Mouse (Mus musculus) mammary gland, adult 2 months (tissue): ENCODE measurements around the gene Npy2r. TPM values are rescaled to one million over a fixed set of nuclear protein-coding genes. Genes with fewer than 3 reads are reported as not detected.

Experiments
- polyA plus RNA-seq: library from polyadenylated mRNA; depleted of rRNA; stranded (reverse); fragments of >200 nt; gene quantifications from 2 replicates; pipeline ENCODE4 v1.2.3, GENCODE M21; 2012; ENCODE audit warnings: low replicate concordance; rRNA removed

Npy2r gene
- 0.12 and 0.36 TPM in 2 replicates for polyA plus RNA-seq

DNA sequence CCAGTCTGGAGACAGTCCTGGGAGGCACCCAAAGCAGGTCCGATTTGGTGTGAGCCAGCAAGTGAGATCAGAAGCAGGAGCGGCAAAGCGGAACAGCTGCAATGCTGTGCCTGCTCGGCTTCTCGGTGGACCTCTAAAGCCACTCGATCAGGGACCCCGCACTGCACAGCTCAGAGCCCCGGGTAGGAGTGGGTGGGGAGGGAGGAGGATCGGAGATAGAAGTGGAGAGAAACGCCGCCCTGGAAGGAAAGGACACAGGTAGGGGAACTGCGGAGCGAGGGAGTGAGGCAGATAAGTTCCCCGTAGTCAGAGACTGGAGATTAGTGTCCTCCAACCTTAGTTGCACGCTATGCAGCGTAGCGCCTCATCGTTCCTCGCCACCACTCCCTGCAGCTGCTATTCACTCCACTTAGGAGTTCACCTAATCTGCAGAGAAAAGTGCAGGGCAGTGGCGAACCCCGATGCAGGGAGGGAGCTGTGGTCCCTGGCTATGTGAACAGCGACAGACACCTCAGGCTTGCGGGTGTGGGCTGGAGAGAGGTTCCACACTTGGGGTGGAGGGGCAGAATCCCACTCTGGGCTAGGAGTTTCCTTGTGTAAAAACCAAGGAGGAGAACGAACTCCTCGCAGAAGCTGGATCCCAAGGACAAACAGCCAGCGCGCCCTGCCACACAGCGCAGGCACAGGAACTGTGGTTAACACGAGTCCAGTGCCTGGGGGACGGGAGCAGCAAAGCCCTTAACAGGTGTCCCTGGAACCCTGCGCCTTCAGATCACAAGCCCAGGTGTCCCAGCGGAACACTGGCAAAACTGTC, at the start of gene Npy2r:
Npy2r (minus strand) TSS at position 177 of the 814 bp plus-strand sequence.

Other genes with a start within 250 kb of the Npy2r start
- gene Map9, start 190.0 kb downstream of the Npy2r start, polyA plus RNA-seq, result 0.50 and 1.3 TPM in 2 replicates